Mouse (Mus musculus): ENCODE measurements around the gene Runx1.
A peak's percentile ranks its signal among the peaks of the same experiment; 100 is the strongest.

The Runx1 gene

DNA sequence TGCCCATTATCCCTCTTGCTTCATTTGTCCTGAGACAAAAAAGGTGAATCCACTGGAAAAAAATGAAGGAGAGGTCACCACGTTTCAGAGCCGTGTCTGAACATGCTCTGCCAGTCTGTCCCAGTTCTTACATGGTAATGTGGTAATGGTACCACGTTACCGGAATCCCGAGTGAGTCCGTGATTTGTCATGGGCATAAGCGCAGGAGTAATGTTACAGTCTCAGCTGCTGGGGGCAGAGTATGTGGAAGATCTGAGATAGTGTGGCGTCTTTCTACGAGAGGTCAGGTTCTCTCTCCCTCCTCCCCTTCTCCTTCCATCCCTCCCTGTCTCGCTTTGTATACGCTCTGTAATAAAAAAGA lies 216.3 kb downstream of the Runx1 start:
- no peak for DNase-seq (ENCODE audit: low spot score in 2 of 2)

DNA sequence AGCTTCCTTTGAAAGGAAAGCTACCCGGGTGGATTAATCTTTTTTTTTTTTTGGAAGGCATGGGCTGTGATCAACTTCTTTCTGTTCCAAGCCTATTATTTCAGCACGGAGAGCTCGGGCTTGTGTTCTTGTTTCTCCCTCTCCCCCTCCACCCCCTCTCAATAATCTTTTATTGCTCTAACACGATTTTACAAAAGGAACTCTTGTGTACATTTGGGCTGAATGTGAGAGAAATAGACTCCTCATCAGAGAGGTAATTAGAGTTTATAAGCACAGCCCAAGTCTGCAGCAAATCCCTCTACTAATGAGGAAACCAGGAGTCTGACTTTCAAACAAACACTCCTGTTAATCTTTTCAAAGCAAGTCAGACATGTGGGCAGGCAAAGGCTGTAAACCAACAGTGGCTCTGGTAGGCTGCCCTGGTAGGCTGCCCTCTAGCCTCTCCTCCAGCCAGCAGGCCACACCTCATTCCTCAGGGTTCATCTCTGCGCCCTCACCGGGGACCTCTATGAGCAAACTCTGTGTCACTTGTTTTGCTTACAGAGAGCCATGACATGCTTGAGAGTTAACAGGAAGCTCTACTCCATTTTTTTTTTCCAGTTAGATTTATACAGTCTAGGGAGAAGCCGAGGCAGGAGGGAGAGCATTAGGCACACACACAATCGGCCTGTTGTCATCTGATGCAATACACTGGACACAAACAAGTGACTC lies 216.8 kb downstream of the Runx1 start:
- DNase-seq (ENCODE audit: low spot score in 2 of 2): no peak

DNA sequence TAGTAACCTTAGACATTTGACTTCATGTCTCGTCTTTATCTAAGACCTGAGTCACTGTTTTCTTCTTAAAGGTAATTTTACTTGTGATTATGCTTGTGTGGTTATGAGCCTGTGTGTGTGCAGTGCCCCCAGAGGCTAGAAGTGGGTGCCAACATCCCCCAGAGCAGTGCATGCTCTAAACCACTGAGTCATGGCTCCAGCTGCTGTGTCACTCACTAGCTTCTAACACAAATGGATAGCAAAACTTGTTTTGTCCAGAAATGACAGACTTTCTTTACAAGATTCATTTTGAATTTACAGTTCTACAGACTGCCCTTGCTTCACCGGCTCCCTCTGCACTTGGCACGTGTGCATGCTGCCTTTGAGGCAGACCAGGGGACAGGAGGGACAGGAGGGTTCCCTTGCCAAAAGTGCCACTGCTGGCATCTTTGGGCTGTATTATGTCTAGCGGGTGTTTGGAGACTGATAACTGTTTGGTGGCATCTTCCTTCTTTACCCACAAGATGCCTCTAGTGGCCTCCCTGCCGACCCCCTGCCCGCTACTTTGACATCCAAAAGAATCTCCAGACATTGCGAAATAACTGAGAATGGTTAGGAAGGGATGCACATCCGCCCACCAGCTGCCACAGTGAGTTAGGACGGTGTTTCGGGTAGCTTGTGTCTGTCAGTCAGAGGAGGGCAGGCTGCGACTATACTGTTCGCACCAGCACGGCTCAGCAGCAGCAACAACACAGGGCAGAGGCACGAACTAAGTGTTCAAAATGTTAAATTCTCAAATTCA lies 217.6 kb downstream of the Runx1 start:
- no peak for DNase-seq (ENCODE audit: low spot score in 2 of 2)

DNA sequence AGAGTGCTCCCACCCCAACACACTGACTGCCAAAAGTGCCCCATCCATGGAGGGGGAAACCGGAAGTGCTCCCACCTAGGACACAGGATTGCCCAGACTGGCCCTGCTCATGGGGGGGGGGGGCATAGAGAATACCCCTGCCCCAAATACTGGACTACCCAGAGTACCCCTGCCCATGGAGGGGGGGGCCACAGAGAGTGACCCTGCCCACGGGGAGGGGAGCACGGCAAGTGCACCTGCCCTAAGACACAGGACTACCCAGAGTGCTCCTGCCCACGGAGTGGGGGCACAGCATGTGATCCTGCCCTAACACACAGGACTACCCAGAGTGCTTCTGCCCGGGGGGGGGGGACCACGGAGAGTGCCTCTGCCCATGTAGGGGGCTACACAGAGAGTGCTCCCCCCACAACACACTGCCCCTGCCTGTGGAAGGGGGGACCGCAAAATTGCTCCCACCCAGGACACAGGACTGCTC lies 219.4 kb downstream of the Runx1 start:
- DNase-seq (ENCODE audit: low spot score in 2 of 2): no peak

DNA sequence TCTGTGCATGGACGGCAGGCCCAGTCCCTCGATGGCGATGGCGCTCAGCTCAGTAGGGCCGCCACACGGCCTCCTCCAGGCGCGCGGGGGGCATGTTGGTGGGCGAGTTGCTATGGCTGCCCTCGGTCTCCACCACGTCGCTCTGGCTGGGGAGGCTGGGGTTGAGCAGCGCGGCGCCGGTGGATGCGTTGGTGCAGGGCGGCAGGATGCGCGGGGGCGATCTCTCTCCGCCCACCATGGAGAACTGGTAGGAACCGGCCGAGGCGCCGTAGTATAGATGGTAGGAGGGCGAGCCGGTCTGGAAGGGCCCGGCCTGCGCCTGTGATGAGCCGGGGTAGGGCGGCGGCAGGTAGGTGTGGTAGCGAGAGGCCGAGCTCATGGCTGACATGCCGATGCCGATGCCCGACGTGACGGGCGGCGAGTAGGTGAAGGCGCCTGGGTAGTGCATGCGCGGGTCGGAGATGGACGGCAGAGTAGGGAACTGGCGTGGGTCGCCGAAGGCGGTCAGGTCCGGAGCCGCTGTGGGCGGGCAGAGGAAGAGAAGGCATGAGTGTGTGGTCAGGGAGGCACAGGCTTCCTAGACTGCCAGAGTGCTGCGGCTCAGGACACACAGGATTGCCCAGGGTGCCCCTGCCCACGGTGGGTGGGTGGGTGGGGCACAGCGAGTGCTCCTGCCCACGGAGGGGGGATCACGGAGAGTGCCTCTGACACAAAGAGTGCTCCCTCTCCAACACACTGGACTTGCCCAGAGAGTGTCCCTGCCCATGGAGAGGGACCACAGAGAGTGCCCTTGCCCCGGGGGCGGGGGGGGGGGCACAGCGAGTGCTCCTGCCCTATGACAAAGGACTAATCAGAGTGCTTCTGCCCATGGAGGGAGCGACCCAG lies 220.1 kb downstream of the Runx1 start:
- no peak for DNase-seq (ENCODE audit: low spot score in 2 of 2)

DNA sequence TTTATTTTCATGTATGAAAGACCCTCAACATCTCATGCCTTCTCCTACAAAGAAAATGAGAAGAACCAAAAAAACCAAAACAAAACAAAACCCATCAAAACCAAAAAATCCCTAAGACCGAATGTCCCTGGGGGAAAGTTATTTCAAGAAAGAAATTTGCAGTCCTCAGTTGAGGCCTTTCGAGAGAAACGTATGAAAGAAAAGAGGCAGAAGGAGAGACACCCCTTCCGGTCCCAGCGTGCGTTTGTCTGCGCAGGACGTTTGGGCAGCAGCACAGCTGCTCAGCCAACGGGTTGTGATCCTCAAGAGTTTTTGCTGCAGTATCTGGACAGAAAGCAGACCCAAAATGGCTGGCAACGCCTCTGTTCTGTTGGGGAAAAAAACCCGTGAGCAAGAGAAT lies 223.4 kb downstream of the Runx1 start:
- no peak for DNase-seq (ENCODE audit: low spot score in 2 of 2)

DNA sequence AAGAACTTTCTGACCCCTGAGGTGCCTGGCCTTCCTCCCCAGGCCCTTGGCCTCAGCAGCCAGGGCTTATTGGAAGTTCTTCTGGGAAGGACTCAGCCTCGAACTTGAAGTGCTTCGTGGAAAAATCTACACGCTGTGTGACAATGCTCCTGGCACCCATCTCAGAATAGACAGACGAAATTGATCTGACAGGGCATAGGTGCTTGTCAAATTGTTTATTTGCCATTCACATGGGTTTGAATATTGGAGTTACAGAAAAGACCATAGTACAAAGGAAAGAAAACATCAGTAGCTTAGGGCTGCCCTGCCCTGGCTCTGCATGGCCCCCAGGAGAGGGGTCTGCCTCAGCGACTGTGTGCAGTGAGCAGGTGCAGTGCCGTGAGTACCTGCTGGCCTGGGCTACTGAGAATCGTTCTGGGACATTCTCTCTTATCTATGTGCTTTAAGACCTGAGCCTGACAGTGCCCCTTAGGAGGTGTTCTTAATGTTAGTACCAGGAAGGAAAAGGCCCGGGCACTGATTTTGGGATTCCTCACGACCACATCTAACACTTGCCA lies 224.6 kb downstream of the Runx1 start:
- no peak for DNase-seq (ENCODE audit: low spot score in 2 of 2)

DNA sequence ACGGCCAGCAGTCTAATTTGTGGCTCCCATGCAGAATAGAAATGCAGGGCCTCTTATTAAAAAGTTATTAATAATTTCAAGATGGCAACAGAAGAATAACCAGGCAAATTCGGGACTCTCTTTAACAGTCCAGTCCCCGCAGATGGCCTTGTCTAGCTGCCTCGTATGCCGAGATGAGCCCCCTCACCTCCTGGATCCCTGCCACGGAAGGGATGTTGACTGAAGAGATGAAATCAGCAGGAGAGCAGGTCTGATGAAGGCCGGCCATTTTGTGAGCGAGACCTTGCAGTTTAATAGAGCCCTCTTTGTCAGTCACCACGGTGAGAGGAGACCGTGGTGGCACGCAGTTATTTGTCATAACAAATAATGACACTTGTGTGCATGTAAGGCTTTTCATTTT lies 226.5 kb downstream of the Runx1 start:
- no peak for DNase-seq (ENCODE audit: low spot score in 2 of 2)

DNA sequence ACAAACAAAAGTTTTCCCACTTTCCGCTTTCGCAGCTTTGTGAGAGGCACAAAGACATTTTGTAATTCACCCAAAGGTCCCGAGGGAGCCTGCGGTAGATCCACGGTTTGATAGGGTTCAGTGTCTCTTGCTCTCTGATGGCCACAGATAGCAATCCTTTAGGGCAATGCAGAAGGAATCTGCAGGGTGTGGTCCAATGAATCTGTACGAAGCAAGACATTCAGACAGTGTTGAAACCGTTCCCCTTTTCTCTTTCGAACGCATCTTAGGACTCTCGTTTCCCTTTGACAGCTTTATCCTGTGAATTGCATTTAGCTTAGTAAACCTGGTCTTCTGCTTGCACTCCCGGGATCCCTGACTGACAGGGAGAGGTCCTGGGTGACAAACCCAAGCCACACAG lies 228.3 kb downstream of the Runx1 start:
- DNase-seq (ENCODE audit: low spot score in 2 of 2): no peak

DNA sequence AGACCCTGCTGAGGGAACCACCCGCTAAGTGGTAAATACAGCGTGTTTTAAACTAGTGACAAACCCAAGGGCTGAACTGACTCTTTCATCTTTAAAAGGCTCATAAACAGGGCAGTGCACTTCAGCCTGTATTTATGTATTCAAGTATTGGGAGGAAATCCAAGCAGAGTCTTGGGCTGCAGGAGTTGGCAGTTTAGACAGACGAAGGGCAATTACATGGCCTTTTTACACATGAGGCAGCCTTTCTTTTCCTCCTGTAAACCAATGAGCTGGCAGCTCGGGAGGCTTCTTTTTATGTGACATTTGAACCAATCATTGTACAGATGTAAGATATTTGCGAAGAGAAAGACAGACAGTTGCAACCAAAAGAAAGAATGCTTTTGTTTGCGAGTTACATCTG lies 233.7 kb downstream of the Runx1 start:
- no peak for DNase-seq (ENCODE audit: low spot score in 2 of 2)

DNA sequence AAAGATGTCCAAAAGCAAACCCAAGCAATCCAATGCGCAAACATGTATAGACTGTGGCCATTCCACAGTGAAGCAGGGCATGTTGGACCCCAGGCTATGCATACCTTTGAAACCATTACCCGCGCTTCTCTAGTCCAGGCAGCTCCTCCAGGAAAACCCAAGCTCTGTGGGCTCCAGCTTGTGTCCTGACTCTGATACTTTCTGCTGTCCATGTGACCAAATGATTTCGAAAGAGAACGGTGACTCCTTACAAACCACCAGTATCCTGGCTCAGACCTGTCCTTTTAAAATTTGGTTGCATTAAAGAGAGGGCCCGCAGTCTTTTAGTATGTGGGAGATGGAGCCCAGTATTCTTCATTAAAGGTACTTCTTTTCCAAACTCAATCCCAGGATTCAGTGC lies 234.2 kb downstream of the Runx1 start:
- DNase-seq (ENCODE audit: low spot score in 2 of 2): no peak

DNA sequence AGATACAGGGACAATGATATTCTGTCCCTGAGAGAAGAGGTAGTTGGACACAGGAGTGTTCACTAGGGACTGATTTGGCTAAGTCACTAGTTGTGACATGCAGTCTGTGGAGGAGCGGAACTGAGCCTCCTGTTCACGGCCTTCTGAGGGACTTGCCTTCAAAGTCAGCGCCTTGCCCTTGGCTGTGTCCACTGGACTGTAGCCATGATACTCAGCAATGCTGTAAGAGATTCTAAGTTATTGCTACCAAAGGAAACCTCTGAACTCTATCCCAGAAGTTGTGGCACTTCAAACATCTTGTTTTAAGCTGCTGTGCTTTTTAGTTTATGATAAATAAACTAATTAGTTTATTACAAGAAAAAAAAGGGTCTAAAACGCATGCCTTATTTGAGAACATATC lies 238.1 kb downstream of the Runx1 start:
- no peak for DNase-seq (ENCODE audit: low spot score in 2 of 2)

DNA sequence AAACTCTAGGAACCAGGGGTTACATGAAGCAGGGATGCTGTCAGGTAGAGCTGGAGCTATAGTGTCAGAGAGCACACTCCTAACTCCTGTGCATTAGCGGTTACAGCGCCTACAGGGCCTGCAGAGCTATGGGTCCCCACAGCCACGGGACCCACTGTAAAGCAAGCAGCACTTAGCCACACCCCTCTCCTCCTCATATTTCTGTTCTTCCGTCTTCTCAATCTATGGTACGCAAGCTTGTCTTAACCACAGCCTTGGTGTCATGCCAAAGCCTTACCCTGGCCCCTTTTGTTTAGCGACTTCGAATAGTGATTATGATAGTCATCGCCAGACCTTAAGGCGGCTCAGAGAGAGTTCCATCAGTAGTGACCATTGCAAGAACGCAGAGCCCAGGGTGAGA lies 244.2 kb downstream of the Runx1 start:
- no peak for DNase-seq (ENCODE audit: low spot score in 2 of 2)

DNA sequence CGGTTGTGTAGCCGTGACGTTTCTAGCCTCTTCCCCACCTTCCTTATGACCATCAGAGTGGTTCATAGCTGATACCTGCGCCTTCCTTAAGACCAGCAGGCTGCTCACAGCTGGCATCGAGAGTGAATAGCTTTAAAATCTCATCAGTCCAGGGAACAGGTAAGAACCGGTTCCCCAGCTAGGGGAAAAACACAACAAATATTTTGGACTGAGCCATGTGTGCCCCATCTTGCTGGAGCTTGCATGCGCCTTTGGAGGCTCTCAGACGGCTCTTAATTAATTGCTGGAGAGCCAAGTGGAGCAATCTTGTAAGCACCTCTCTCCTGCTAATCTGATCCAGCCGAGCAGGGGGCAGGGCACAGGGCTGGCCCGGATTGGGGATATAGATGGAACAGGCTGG lies 245.0 kb downstream of the Runx1 start:
- DNase-seq (ENCODE audit: low spot score in 2 of 2): no peak

DNA sequence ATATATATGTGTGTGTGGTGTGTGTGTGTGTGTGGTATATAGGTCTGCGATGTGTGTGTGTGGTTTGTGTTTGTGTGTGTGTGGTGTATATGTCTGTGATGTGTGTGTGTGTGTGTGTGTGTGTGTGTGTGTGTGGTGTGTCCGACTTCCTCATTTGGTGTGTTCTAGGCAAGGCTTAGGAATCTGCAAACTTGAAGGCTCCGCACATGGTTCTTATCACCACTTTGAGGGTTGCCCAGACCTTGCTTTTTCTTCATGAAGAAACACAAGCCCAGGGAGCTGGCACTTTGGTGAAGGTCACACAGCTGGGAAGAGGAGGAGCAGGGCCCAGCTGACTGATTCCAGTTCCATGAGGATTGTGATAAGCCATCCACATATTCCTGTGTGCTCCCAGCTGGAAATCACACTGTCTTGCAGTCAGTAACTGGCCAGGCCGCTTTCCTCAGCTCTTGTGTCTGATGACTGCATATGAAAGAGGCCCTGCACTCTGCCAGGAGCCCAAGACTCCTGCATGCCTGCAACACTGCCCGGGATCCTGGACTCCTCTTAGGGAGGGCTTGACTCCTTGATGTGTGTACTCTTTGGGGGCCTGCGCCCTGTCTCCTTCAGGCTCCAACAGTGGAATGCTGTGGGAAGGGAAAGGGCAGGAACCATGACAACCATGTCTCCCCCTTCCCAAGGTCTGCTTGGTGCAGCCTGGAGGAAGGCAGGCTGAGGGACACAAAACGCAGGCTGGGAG lies 246.9 kb downstream of the Runx1 start:
- no peak for DNase-seq (ENCODE audit: low spot score in 2 of 2)

DNA sequence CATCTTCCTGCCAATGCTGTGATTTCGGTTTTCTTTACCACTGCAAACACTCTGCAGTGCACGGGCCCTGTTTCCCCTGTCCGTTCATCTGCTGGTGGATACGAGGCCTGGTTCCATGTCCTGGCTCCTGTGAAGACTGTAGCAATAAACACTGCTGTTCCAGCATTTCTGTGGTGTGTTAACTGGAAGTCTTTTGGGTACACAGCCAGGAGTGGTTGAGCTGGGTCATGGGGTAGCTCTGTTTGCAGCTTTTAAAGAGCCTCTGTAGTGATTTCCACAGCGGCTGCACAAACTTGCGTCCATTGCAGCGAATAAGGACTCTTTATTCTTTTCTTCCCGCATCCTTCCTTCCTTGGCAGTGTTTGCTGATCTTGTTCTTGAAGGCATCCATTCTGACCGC lies 248.6 kb downstream of the Runx1 start:
- no peak for DNase-seq (ENCODE audit: low spot score in 2 of 2)

DNA sequence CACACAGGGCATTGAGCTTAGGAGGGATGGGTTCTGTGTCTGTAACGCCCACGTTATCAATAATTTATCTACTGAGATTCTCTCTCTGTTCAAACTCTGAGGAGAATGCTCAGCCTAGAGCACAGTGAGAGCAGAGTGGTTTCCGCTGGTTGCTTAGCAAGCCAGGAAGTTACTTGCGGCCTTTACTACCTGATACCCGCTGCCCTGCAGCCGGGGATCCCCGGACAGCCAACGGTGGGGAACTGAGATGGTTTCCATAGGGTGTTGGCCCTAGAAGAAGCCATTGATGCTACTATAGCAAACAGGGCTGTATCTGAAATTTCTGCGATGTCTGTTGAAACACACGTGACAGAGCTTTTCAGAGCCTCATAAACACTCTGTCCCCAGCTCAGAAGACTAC lies 250.2 kb downstream of the Runx1 start:
- no peak for DNase-seq (ENCODE audit: low spot score in 2 of 2)

DNA sequence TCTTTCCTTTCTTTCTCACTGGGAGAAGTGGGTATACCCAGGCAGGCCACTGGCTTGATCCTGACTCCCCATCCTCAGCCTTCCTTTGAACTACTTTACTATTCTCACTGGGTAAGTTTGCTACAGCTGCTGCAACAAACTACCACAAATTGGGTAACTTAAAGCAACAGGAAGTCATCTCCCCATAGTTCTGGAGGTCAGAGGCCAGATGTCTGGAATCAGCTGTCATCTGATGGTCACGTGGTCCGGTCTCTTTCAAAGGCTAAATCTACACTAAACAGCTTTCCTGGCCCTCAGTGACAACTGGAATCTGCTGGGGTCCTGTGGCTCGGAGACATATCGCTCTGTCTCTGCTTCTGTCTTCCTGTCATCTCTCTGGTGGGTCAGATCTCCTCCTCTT lies 252.8 kb downstream of the Runx1 start:
- no peak for DNase-seq (ENCODE audit: low spot score in 2 of 2)

DNA sequence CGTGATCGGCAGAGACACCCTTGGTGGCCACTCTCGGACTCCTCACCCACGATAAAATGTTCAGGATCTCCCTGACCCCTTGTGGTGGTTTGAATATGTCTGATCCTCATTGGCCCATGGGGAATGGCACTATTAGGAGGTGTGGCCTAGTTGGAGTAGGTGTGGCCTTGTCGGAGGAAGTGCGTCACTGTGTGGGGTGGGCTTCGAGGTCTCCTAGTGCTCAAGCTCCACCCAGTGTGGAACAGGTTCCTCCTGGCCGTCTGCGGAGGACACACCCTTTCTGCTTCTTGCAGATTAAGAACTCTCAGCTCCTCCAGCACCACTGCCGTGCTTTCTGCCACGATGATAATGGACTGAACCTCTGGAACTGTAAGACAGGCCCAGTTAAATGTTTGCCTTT lies 254.7 kb downstream of the Runx1 start:
- DNase-seq (ENCODE audit: low spot score in 2 of 2): no peak

DNA sequence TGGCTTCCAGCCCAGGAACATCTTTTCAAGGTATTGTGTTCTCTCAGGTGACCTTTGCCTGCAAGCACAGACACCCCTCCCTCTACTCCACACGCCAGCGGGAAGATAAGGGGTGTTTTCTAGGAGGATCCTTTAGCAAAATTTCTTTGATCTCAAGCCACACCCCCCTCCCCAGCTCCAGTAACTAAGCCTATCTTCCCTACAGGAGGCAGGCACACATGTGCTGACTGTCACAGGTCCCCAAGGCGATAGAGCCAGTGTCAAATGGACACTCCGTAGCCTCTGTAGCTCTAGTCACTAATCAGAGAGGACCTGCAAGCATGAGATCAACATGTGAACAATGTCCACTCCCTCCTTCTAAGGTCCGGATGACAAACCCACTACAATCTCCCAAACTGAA lies 259.8 kb downstream of the Runx1 start:
- no peak for DNase-seq (ENCODE audit: low spot score in 2 of 2)

DNA sequence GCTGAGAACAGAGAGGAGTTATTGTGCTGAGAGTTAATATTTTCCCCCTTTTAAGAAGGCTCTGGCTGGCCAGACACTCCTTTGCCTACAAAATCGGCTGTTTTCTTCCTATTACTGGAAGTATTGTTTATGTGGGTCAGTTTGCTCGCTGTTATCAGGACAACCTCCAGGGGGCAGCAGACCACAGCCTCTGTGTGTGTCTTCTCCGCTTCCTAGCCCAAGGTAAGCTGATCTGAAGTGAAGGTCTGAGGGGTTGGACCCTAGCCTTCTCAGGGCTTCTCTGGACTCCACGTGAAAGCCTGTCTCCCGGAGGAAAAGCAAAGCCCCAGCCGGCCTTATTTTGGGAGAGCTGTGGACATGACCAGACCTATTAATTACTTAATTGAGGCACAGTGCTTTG lies 260.2 kb downstream of the Runx1 start:
- DNase-seq (ENCODE audit: low spot score in 2 of 2): peak; percentile 72 to 84

DNA sequence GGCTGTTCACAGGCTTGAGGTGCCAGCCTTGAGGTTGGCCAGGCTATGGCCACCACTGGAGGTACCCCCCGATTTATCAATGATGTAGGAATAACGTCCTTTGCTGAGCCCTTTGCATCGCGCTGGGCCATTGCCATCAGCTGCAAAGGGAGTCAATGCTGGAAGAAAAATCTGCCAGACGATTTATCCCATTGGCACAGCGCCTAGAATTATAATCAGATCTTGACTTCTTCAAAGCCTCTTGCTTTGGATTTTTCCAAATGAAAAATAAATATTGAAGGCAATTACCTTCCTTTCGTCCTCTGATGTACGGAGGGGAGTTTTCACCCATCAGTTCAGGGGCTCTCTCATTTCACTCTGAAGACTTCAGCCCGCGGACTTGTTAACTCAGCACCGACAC lies 260.7 kb downstream of the Runx1 start:
- DNase-seq (ENCODE audit: low spot score in 2 of 2): no peak

Data from urinary bladder, postnatal 4 days (tissue).